Mouse (Mus musculus) ES-E14 (cell line): ENCODE results near the gene Syp.

Source experiments
- CHD2 ChIP-seq: IDR thresholded peaks from 2 replicates; pipeline ENCODE4 v1.6.1; 2014; ENCODE audit warnings: mild to moderate bottlenecking, low read depth, low read length, inconsistent platforms
- HCFC1 ChIP-seq: IDR thresholded peaks from 2 replicates; pipeline ENCODE4 v1.6.1; 2012; ENCODE audit warnings: low read length, inconsistent platforms, borderline replicate concordance; ENCODE audit not compliant: insufficient read depth
- MAFK ChIP-seq: IDR thresholded peaks from 2 replicates; pipeline ENCODE4 v1.6.1; 2014; ENCODE audit warnings: mild to moderate bottlenecking, low read depth, low read length, inconsistent platforms; ENCODE audit not compliant: insufficient read depth
- ZC3H11A ChIP-seq: IDR thresholded peaks from 2 replicates; pipeline ENCODE4 v1.6.1; 2012; ENCODE audit warnings: low read depth, mild to moderate bottlenecking, inconsistent platforms, low read length, borderline replicate concordance
- ZNF384 ChIP-seq: IDR thresholded peaks from 2 replicates; pipeline ENCODE4 v1.6.1; 2012; ENCODE audit warnings: low read depth, low read length, inconsistent platforms

- TF ChIP-seq CHD2 (no peak), ZC3H11A (no peak), MAFK (no peak), HCFC1 (no peak), ZNF384 (no peak)
These were observed 20.7 kb downstream of the Syp start for GRCm38 (mm10) chrX:7658785-7659589.
